Mouse (Mus musculus) lung, postnatal 0 days (tissue): ENCODE results near the gene Dclk3.

Experiments
- CTCF ChIP-seq: IDR thresholded peaks from 2 replicates; pipeline ENCODE4 v1.5.1; 2016; ENCODE audit warnings: antibody characterized with exemption, mild to moderate bottlenecking
- EP300 ChIP-seq: IDR thresholded peaks from 2 replicates; pipeline ENCODE4 v1.6.1; 2016; ENCODE audit warnings: antibody characterized with exemption, mild to moderate bottlenecking, control low read depth

- TF ChIP-seq CTCF (no peak), EP300 (no peak)
These were observed 96.0 kb downstream of the Dclk3 start for GRCm38 (mm10) chr9:111534744-111535423.
